Mouse (Mus musculus): Measurements from ENCODE around the gene Zfpl1.

- TF ChIP-seq EP300 (IDR thresholded peaks at IDR 0.05; ENCODE audit: low read depth) = no peak
- TF ChIP-seq CTCF (IDR thresholded peaks at IDR 0.05; ENCODE audit: low read depth) = no peak
These were observed 21.7 kb downstream of the Zfpl1 start for GRCm38 (mm10) chr19:6063081-6063480.
